Mouse (Mus musculus): ENCODE results near the gene Pitpnb. TPM values are rescaled to one million over a fixed set of nuclear protein-coding genes. Genes with fewer than 3 reads are reported as not detected.

Gene Pitpnb
- polyA plus RNA-seq, 1 experiment from 2014 or later, result 114 TPM

DNA sequence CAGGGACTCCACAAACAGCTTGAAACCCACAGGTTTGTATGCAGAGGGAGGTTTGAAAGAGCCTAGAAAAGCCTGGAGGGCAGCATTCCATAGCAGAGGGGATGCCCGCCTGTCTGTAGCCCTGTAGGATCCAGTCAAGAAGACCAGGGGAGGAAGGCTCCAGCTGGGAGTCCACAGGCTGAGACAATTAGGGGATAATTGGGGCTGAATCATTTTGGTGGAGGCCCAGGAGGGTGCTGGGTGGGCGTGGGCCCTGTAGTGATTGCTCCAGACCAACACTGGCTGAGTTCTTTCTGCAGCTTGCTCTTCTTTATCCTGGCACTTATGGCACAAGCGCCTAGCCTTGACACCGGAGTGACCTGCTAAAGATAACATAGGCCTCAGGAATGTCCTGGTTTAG is 67.9 kb downstream of the Pitpnb start:
- Histone ChIP-seq H3K36me3 (ENCODE audit: control insufficient read depth, insufficient read depth, low read length) (no peaks in the 10 kb centered on the region), H3K4me2 (ENCODE audit: low read length) (no peak overlapping the region), H3K9ac (ENCODE audit: low read length) (no peak overlapping the region), H3K27ac (ENCODE audit: low read depth) (no peak overlapping the region), H3K4me3 (ENCODE audit: low read depth, low read length) (no peak overlapping the region), H3K27me3 (replicated peaks; ENCODE audit: control insufficient read depth, insufficient read depth, low read length) (no peaks in the 10 kb centered on the region; the same call in 1 of the 2 replicates), H3K4me1 (replicated peaks; ENCODE audit: control insufficient read depth, insufficient read depth, low read length) (peaks cover 47% of the 10 kb centered on the region), H3K9me3 (ENCODE audit: control insufficient read depth, low read length) (no peaks in the 10 kb centered on the region)
- ATAC-seq (replicated peaks; ENCODE audit: low FRiP score, low TSS enrichment, low read depth), result no peak
- WGBS, result 62% methylated on average over 4 of the region's 4 CpGs
- no peak for DNase-seq (ENCODE audit: low spot score)

GRCm38 (mm10) chr5:111399271-111399670 is 68.7 kb downstream of the Pitpnb start:
- Histone ChIP-seq H3K9me3 (ENCODE audit: control insufficient read depth, low read length) (no peaks in the 10 kb centered on the region), H3K4me1 (replicated peaks; ENCODE audit: control insufficient read depth, insufficient read depth, low read length) (peaks cover 39% of the 10 kb centered on the region), H3K4me2 (ENCODE audit: low read length) (no peak overlapping the region), H3K36me3 (ENCODE audit: control insufficient read depth, insufficient read depth, low read length) (no peaks in the 10 kb centered on the region), H3K4me3 (ENCODE audit: low read depth, low read length) (no peak overlapping the region), H3K9ac (ENCODE audit: low read length) (no peak overlapping the region), H3K27me3 (replicated peaks; ENCODE audit: control insufficient read depth, insufficient read depth, low read length) (no peaks in the 10 kb centered on the region; the same call in 1 of the 2 replicates), H3K27ac (ENCODE audit: low read depth) (no peak overlapping the region)
- no peak for DNase-seq (ENCODE audit: low spot score)
- 72% methylated on average over 4 of the region's 4 CpGs for whole genome bisulfite sequencing
- ATAC-seq (replicated peaks; ENCODE audit: low FRiP score, low TSS enrichment, low read depth), result no peak

DNA sequence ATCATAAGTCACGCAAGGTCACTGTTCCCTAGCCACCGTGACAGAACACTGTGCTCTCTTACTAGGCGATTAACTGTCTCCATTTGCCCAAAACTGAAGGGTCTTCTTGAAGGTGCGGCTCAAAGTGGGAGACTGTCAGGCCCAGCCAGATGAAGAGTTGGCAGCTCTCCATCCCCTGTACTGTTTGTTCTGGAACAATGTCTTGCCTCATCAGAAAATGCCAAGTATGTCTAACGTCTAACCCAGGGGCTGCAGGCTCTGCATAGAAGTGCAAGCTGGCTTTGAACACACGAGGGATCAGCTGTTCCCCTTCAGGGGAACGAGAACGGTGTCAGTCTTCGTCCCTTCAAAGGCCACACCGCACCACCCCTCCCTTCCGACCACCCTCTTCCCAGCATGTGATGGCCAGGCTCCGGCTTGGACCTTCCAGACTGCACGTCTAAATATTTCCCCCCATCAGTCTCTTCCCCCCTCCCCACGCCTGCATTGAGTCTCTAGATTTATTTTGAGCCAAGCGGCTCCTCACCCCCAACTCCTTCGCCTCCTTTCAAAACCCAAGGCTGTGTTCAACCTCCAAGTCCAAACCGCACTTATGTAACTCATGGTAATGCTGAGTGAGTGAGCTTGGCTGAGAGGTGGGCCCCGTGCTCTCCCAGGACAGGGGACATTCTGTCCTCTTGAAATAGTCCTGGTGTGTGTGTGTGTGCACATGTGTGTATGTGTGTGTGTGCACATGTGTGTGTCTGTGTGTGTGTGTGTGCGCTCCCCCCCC is 71.5 kb downstream of the Pitpnb start:
- no peak overlapping the region for H3K9ac ChIP-seq (ENCODE audit: low read length)
- ATAC-seq (replicated peaks; ENCODE audit: low FRiP score, low TSS enrichment, low read depth), result no peak

DNA sequence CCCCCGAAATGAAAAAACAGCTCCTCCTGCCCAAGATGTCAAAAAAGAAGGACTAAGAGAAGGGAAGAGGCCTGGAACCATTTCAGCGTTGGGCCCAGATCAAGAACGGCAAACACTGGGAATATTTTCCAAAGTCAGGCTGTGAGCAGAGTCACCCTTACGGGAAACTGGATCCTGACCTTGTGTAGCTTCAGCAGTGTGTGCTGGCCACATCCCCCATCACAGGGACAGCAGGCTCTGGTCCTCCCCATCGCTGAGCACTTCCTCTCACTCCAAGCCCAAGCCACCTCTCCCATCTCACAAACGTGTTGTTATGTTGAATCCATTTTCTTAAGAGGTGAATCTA is 72.1 kb downstream of the Pitpnb start:
- no peak for ATAC-seq (replicated peaks; ENCODE audit: low FRiP score, low TSS enrichment, low read depth)
- no peak overlapping the region for H3K4me3 ChIP-seq (ENCODE audit: low read depth, low read length)
- H3K27ac ChIP-seq (ENCODE audit: low read depth), result no peak overlapping the region

More for the DNA sequence above, 71.5 kb downstream of the Pitpnb start:
- no peaks in the 10 kb centered on the region; the same call in 1 of the 2 replicates for H3K27me3 ChIP-seq (replicated peaks; ENCODE audit: control insufficient read depth, insufficient read depth, low read length)
- no peaks in the 10 kb centered on the region for H3K9me3 ChIP-seq (ENCODE audit: control insufficient read depth, low read length)
- no peak overlapping the region for H3K4me2 ChIP-seq (ENCODE audit: low read length)
- peaks cover 14% of the 10 kb centered on the region; the same call in 1 of the 2 replicates for H3K4me1 ChIP-seq (replicated peaks; ENCODE audit: control insufficient read depth, insufficient read depth, low read length)
- no peak overlapping the region for H3K27ac ChIP-seq (ENCODE audit: low read depth)
- H3K36me3 ChIP-seq (ENCODE audit: control insufficient read depth, insufficient read depth, low read length), result no peaks in the 10 kb centered on the region
- DNase-seq (ENCODE audit: low spot score), result no peak
- 63% methylated on average over 19 of the region's 19 CpGs for WGBS
- no peak overlapping the region for H3K4me3 ChIP-seq (ENCODE audit: low read depth, low read length)

DNA sequence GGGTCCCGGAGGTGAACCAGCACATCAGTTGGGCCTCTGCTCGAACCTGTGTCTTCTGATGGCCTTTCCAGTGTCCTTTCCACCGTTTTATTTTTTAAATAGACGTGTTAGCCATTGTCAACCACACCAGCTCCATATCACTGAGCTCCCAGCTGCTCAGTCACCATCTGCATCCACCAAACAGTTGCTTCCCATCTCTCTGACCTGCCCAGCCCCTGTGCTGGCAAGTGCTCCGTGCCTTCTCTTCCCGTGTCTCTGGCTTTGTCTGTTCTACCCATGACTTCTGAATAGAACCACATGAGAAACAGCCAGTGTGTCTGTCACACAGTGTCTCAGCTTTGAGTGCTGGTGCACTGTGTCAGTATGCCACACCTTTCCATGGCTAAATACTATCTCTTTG is 74.2 kb downstream of the Pitpnb start:
- Histone ChIP-seq H3K4me2 (ENCODE audit: low read length) (no peak overlapping the region), H3K27ac (ENCODE audit: low read depth) (no peak overlapping the region), H3K4me1 (replicated peaks; ENCODE audit: control insufficient read depth, insufficient read depth, low read length) (peaks cover 26% of the 10 kb centered on the region), H3K27me3 (replicated peaks; ENCODE audit: control insufficient read depth, insufficient read depth, low read length) (no peaks in the 10 kb centered on the region; the same call in 1 of the 2 replicates), H3K9ac (ENCODE audit: low read length) (no peak overlapping the region), H3K4me3 (ENCODE audit: low read depth, low read length) (no peak overlapping the region), H3K9me3 (ENCODE audit: control insufficient read depth, low read length) (no peaks in the 10 kb centered on the region), H3K36me3 (ENCODE audit: control insufficient read depth, insufficient read depth, low read length) (no peaks in the 10 kb centered on the region)
- DNase-seq (ENCODE audit: low spot score), result no peak
- WGBS, result 76% methylated on average over 6 of the region's 6 CpGs
- ATAC-seq (replicated peaks; ENCODE audit: low FRiP score, low TSS enrichment, low read depth), result no peak

More for the DNA sequence above, 72.1 kb downstream of the Pitpnb start:
- Histone ChIP-seq H3K36me3 (ENCODE audit: control insufficient read depth, insufficient read depth, low read length) (no peaks in the 10 kb centered on the region), H3K4me2 (ENCODE audit: low read length) (no peak overlapping the region), H3K4me1 (replicated peaks; ENCODE audit: control insufficient read depth, insufficient read depth, low read length) (peaks cover 11% of the 10 kb centered on the region; the same call in 1 of the 2 replicates), H3K9me3 (ENCODE audit: control insufficient read depth, low read length) (no peaks in the 10 kb centered on the region), H3K9ac (ENCODE audit: low read length) (no peak overlapping the region), H3K27me3 (replicated peaks; ENCODE audit: control insufficient read depth, insufficient read depth, low read length) (no peaks in the 10 kb centered on the region; the same call in 1 of the 2 replicates)
- WGBS, result 80% methylated on average over 6 of the region's 6 CpGs
- DNase-seq (ENCODE audit: low spot score), result no peak

- no peaks in the 10 kb centered on the region for H3K9me3 ChIP-seq (ENCODE audit: control insufficient read depth, low read length)
- 3% methylated on average over 14 of the region's 14 CpGs for WGBS
- DNase-seq (ENCODE audit: low spot score), result peak; percentile 77
Observed at GRCm38 (mm10) chr5:111408470-111409105, 78.0 kb downstream of the Pitpnb start.

GRCm38 (mm10) chr5:111409412-111410044 is 79.0 kb downstream of the Pitpnb start:
- Histone ChIP-seq H3K27ac (ENCODE audit: low read depth) (0 out of 2 replicates have a peak overlapping the region, but pooled peaks have one; percentile 88), H3K27me3 (replicated peaks; ENCODE audit: control insufficient read depth, insufficient read depth, low read length) (no peaks in the 10 kb centered on the region), H3K4me3 (ENCODE audit: low read depth, low read length) (no peak overlapping the region), H3K9me3 (ENCODE audit: control insufficient read depth, low read length) (no peaks in the 10 kb centered on the region), H3K4me2 (ENCODE audit: low read length) (no peak overlapping the region), H3K9ac (ENCODE audit: low read length) (no peak overlapping the region), H3K4me1 (replicated peaks; ENCODE audit: control insufficient read depth, insufficient read depth, low read length) (peaks cover 30% of the 10 kb centered on the region), H3K36me3 (ENCODE audit: control insufficient read depth, insufficient read depth, low read length) (no peaks in the 10 kb centered on the region)
- ATAC-seq (replicated peaks; ENCODE audit: low FRiP score, low TSS enrichment, low read depth) (0 out of 2 replicates have a peak, but pooled peaks have one; percentile 6), DNase-seq (ENCODE audit: low spot score) (no peak)
- 6% methylated on average over 1 of the region's 1 CpGs for WGBS

More at GRCm38 (mm10) chr5:111408470-111409105, 78.0 kb downstream of the Pitpnb start:
- Histone ChIP-seq H3K27ac (ENCODE audit: low read depth) (peak overlapping the region; percentile 88), H3K4me1 (replicated peaks; ENCODE audit: control insufficient read depth, insufficient read depth, low read length) (peaks cover 24% of the 10 kb centered on the region), H3K9ac (ENCODE audit: low read length) (0 out of 2 replicates have a peak overlapping the region, but pooled peaks have one; percentile 30), H3K36me3 (ENCODE audit: control insufficient read depth, insufficient read depth, low read length) (no peaks in the 10 kb centered on the region), H3K27me3 (replicated peaks; ENCODE audit: control insufficient read depth, insufficient read depth, low read length) (no peaks in the 10 kb centered on the region), H3K4me2 (ENCODE audit: low read length) (peak overlapping the region; percentile 41), H3K4me3 (ENCODE audit: low read depth, low read length) (no peak overlapping the region)
- peak; percentile 69 for ATAC-seq (replicated peaks; ENCODE audit: low FRiP score, low TSS enrichment, low read depth)

DNA sequence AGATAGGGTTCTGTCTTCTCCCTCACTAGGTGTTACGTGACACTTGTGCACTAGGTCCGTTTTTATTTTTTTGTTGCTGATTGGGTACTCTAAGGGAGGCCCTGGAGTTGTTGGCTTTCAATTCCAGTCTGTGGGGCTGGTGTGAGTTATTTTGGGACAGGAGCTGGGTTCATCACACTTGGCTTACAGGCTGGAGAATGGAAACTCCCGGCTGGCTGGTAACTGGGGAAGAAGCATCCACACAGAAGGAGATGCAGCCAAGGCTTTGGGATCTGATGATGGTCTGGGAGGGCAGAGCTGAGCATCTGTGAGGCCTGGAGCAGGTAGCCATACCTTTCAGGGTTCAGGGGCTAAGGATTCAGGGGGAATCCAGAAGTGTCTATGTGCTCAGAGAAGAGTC is 80.1 kb downstream of the Pitpnb start:
- Histone ChIP-seq H3K27me3 (replicated peaks; ENCODE audit: control insufficient read depth, insufficient read depth, low read length) (no peaks in the 10 kb centered on the region), H3K36me3 (ENCODE audit: control insufficient read depth, insufficient read depth, low read length) (no peaks in the 10 kb centered on the region), H3K4me3 (ENCODE audit: low read depth, low read length) (no peak overlapping the region), H3K27ac (ENCODE audit: low read depth) (no peak overlapping the region), H3K9me3 (ENCODE audit: control insufficient read depth, low read length) (no peaks in the 10 kb centered on the region), H3K4me1 (replicated peaks; ENCODE audit: control insufficient read depth, insufficient read depth, low read length) (peaks cover 34% of the 10 kb centered on the region), H3K4me2 (ENCODE audit: low read length) (no peak overlapping the region), H3K9ac (ENCODE audit: low read length) (no peak overlapping the region)
- DNase-seq (ENCODE audit: low spot score) (no peak), ATAC-seq (replicated peaks; ENCODE audit: low FRiP score, low TSS enrichment, low read depth) (no peak)
- 77% methylated on average over 3 of the region's 3 CpGs for WGBS
